Mouse (Mus musculus): ENCODE measurements around the gene Hdac10.

Gene Hdac10

DNA sequence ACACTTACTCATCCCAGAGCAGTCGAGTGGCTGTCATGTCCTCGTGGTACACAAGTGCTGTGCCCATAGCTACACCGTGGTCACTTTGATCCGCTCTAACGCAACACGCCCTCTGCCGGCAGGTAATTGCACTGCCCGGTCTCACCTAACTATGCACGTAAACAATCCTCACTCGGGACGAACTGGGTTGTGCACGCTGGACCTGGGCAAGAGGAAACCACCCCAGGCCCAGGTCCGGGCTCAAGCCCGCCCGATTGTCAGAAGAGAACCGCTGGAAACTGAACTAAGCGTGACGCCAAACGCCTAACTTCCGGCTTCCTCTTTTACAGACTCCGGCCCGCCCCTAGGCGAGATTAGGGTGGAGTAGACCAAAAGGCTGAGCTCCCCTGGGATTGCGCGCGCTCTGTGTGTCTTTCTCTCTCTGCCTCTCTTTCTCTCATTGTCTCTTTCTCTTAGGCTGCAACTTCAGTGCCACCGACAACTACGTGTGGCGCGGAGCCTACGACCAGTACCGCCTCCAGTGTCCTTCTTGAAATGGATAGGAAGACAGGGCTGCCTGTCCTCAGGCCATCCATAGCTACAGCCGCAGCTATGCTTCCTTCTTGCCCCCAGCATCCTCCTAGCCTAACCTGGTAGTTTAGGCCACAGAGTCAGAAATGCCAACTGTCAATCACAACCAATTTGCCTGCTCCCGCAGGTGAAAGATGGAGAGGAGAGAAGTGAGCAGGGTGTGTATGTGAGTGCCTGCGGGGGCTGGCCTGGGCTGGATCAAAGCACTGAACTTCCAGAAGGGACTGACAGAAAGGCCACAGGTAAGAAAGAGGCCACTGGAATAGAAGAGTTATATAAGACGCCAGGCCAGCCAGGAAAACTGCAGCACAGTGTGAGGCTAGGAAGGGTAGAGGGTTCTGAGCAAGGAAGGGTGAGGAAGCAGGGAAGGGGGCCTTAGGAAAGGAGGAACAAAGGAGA, at the start of gene Hdac10:
Gene Hdac10, minus strand, starts transcription at position 319 of the 969 bp plus-strand sequence.
- DNase-seq (ENCODE audit: low spot score in 2 of 2) = peak; percentile 75 to 78

GRCm38 (mm10) chr15:89177576-89178259, 49.2 kb upstream of the Hdac10 start:
- DNase-seq (ENCODE audit: low spot score in 2 of 2) = no peak

GRCm38 (mm10) chr15:89177121-89177520, 48.6 kb upstream of the Hdac10 start:
- peak in 1 of 2 experiments; percentile 58 for DNase-seq (ENCODE audit: low spot score in 2 of 2)

DNA sequence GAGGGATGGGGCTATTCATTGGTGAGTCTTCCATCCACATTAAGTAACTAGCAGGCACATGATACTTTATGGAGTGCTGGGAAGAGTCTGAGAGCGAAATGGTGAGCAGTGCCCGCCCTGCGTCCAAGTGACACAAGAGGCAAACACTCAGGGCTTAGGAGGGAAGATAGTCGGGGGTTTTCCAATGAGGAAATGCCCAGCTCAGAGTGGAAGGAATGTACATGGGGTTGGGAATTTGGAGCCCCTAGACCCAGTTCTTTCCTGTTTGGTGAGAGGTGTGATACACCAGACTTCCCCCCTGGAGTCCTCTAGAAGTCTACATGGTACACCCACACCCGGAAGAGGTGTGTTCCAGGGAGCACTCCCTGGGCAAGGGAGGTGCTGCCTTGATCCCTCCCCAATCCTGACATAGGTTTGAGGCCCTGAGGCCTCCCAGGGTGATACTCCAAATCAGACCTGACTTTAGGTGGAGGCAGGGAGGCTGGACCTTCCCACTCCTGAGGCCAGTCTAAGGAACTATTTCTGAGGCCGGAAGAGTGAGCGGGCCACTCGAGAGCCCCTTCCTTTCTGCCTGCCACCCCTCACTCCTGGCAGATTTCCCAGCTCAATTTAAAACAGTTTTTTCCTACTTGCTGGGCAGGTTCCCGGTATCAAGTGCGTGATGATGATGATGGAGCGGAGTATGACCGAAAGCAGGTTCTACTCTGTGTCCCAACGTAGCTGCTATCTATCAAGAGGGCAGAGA, 47.1 kb upstream of the Hdac10 start:
- DNase-seq (ENCODE audit: low spot score in 2 of 2) = no peak

DNA sequence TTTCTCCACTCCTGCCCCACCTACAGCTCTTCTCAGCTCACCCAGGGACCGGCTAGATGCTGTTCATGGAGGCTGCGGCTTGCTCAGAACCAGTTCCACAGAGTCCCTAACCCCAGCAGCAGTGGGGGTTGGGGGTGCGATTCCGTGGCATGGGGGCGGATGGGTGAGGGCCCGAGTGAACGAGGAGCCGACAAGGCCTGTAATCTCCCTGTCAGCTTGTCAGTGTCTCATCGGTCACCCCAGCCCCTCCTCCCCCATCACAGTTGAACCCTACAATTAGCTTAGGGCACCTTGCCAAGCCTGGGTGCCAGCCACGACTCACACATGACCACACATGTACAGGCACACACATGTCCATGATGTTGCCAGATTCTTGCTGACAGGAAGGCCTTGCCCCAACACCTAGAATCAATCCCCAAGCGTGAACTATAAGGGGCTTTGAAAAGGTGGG, 46.4 kb upstream of the Hdac10 start:
- no peak for DNase-seq (ENCODE audit: low spot score in 2 of 2)

DNA sequence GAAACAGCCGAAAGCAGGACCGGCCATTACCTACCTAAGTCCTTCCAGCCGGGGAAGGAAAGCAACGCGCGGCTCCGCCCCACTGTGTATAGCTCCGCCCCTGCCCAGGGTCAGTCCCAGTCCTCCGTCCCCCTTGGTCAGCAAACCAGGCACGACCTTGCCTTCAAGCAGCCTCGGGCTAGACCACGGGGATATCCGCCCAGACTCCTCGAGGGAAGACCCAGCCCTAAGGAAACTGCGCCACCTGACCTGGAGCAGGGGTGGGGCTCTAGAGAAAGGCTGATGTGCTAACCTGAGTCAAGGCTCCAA, 45.4 kb upstream of the Hdac10 start:
- no peak for DNase-seq (ENCODE audit: low spot score in 2 of 2)

GRCm38 (mm10) chr15:89173024-89173905, 44.8 kb upstream of the Hdac10 start:
- no peak for DNase-seq (ENCODE audit: low spot score in 2 of 2)

GRCm38 (mm10) chr15:89172276-89172935, 43.9 kb upstream of the Hdac10 start:
- DNase-seq (ENCODE audit: low spot score in 2 of 2) = no peak

DNA sequence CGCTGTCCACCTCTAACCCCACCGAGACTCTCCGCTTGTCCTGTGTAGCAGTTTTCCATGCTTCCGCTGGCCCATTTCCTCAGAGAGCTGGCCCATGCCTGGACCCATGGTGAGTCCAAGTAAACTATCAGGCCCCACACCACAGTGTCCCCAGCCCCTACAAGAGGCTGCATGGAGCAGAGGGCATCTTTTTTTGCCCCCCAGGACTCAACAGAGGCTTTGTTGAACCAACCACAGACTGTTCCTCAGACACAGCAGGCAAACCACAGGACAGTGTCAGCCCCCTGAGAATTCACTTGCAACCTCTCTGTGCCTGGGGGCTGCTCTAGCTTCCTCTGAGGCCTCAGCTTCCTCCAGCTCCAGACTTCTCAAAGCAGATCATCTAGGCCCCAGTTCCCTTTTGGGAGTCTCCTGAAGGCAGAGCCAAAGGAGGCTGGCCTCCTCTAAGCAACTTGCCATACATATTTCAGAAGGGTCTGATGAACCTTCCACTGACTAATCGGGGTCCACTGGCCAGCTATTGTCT, 43.1 kb upstream of the Hdac10 start:
- DNase-seq (ENCODE audit: low spot score in 2 of 2) = no peak

- no peak for DNase-seq (ENCODE audit: low spot score in 2 of 2)
Measured at GRCm38 (mm10) chr15:89170102-89170501, 41.6 kb upstream of the Hdac10 start.

DNA sequence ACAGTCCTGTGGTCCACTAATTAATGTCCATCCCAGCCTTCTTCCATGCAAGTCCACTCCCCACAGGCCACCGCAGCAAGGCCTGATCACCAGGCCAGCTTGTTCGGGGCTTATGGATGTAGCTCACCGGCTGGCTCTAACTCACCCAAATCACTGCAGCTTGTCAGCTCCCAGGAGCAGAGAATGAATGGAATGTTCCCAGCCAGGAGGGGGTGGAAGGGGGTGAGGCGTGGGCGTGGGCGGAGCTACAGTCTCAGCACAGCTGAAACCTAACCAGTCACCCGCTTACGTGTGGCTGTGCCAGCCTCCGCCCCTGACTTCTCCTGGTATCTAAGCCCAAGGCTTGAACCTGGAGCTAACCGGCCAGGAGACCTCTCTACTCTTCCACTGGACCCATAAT, 40.9 kb upstream of the Hdac10 start:
- DNase-seq (ENCODE audit: low spot score in 2 of 2) = peak; percentile 50 to 62

DNA sequence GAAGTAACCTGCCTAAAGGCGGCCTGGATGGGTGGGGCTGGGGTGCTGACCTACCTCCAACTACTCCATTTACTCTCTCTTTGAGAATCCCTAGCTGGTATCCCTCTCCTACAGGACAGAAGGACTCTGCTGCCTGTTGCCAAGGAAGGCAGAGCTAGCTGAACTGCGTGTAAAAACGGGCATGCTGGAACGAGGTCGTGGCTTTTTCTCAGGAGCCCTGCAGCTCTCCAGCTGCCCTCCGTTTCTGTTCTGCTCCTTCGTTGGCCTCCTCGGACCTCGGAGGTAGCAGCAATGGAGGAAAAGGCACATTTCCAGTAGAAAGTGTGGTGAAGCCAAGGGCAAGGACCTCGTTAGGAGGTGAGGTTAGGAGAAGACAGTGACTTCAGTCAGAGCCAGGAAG, 40.4 kb upstream of the Hdac10 start:
- DNase-seq (ENCODE audit: low spot score in 2 of 2) = no peak

DNA sequence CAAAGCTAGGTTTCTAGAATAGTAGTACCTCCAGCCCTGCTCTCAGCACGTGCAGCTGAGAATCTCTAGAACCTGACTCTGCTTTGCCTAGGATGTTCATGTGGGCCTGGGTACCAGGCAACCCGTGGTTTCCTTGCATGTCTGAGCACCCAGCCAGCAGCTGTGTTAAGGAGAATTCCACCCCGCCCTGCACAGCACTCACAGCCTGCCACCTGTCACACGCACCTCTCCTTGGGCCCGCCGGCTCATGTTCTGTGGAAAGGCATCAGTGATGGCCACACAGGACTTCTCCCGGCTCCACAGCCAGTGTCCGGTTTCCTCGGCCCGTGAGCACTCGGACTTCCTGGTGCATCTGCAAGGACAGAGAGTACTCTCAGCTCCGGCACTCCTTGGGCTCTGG, 37.0 kb upstream of the Hdac10 start:
- DNase-seq (ENCODE audit: low spot score in 2 of 2) = no peak

- DNase-seq (ENCODE audit: low spot score in 2 of 2) = no peak
Measured at GRCm38 (mm10) chr15:89161397-89161796, 32.9 kb upstream of the Hdac10 start.

DNA sequence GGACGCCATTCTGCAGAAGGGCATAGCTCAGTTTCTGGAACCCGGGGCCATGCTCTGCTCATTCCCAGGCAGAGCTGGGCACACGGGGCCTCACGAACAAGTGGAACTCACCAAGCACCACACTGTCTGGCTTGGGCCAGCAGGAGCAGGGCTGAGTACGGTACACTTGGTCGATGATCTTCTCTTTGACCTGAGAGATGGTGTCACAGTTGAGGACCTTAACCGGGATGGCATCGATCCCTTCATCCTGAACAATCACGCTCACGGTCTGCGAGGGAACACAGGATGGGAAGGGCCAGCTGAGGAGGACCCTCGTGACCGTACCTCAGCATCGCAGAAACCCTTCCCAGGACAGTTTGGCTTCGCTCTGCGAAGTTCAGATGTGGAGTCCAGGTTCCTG, 30.0 kb upstream of the Hdac10 start:
- DNase-seq (ENCODE audit: low spot score in 2 of 2) = no peak

DNA sequence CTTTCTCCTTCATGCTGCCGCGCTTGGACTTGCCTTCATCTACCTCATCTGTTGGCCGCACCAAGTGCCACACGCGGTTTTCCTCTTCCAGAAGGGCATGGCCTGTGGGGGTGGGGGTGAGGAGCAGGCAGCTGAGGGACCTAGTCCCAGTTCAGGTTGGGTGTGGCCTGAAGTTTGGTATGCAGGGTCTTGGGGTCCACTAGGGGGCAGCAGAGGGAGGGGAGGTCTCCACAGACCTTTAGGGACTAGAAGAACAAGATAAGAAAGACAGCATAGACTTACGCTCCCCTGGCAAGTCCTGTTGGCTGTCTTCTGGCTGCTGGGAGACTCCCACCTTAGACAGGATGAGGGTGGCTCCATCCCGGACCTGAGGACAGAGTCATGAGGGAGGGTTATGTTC, 29.5 kb upstream of the Hdac10 start:
- DNase-seq (ENCODE audit: low spot score in 2 of 2) = no peak

DNA sequence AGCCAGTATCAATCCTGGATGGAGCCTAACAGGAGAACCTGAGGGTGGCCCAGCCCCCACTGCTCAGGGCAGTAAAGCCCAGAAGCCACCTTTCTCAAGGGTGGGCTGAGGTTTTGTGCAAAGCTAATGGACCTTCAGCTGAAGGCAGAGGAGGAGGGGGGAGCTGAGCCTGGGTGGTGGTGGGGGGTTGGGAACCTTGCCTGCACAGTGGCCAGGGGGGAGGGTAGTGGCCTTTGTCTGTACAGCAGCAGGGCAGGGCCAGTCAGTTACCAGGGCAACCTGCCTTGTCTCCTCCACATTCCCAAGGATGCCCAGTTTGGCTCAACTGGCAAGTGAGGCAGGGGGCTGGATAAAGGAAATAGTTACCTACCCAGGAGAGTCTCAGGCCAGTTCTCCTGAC, 23.8 kb upstream of the Hdac10 start:
- no peak for DNase-seq (ENCODE audit: low spot score in 2 of 2)

DNA sequence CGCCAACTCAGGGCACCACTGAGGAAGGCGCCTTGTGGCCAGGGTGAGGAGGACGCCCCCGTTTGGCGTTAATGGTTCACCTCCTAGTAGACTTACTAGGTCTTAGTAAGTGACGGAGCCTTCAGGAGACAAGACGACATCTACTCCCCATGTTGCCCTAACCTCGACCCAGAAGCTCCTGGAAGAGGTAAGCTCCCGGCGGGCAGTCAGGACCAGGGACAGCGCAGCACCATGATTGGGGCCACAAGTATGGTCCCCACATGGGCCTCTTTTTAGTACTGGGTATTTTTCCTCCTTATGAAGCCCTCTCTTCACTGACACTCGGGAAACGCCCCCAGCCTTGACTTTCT, 21.5 kb upstream of the Hdac10 start:
- DNase-seq (ENCODE audit: low spot score in 2 of 2) = no peak

DNA sequence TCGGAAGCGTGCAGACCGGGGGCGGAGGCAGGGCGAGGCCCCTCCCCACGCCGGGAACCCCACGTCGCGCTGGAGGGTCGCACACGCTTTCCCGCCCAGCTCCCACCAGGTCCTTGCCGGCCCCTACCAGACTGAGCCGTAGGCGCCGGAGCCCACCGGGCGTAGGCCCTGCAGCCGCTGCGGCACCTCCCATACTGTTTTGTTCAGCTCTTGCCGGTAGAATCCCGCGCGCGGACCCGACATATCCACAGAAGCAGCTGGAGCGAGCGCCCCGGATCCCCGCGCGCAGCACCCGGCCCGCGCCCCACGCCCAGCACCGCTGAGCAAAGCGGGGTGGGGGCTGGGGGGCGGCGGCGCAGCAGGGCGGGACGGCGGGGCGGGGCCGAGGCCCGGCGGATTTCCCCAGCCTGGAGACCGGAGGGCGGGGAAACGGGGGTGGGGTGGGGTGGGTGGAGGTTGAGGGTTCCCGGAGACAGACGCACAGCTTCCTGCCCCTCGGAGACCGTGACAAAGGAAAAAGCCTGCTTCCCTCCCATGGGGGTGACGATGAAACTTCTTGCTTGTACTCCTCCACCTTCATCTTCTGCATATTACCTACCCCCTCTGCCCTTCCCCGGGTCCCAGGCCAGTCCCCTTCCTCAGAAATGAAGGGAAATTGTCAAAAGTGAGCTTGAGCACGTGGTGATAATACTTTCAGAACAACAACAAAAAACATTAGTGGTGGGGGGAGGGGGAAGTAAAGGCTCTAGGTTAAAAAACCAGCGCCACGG, 21.0 kb upstream of the Hdac10 start, which contains the start of gene Mapk11:
Gene Mapk11, minus strand, starts transcription at position 358 of the 770 bp plus-strand sequence.
- DNase-seq (ENCODE audit: low spot score in 2 of 2) = no peak

Measured in frontal cortex, postnatal 25 days (tissue).